Mouse (Mus musculus) lung, postnatal 10 days (tissue): Measurements from ENCODE around the gene Tnrc18.

ENCODE experiments used
- DNase-seq: peaks from one replicate; pipeline ENCODE4 v3.0.0; 2021

Gene Tnrc18

GRCm38 (mm10) chr5:142718037-142718436, 99.4 kb downstream of the Tnrc18 start:
- peak; percentile 82 for DNase-seq

DNA sequence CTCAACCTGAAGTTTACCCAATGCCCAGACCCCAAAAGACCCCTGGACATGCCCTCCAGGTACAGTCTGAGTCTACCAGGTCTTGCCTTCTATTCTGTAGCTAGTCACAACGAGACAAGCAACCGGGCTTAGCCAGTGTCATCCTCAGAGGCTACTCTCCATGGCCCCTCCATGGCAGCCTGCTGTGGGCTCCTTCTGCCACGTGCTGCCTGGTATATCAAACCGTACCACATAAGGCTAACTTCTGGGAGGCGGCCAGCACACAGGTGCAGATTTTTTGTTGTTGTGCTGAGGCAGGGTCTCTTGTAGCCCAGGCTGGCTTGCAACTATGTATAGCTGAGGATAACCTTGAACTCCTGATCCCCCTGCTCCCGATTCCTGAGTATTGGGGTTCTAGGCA, 101.4 kb downstream of the Tnrc18 start:
- DNase-seq = no peak

- no peak for DNase-seq
These were observed 102.4 kb downstream of the Tnrc18 start for GRCm38 (mm10) chr5:142715059-142715458.

GRCm38 (mm10) chr5:142713966-142714365, 103.5 kb downstream of the Tnrc18 start:
- no peak for DNase-seq

DNA sequence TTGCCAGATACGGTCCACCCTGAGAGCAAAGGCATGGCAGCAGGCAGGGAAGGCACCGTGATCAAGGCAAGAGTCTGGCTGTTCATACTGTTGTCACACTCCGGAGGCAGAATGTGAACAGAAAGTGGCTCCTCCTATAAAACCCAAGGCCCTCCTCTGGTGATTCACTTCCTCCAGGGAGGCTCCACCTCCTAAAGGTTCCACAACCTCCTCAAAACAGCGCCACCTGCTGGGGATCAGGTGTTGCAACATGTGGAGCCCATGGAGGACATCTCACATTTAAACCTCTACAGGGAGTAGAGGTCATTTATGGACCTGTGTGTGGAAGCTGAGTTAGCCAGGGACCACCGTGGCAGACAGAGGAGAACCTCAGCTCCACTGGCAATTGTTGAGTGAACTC, 105.1 kb downstream of the Tnrc18 start:
- no peak for DNase-seq

DNA sequence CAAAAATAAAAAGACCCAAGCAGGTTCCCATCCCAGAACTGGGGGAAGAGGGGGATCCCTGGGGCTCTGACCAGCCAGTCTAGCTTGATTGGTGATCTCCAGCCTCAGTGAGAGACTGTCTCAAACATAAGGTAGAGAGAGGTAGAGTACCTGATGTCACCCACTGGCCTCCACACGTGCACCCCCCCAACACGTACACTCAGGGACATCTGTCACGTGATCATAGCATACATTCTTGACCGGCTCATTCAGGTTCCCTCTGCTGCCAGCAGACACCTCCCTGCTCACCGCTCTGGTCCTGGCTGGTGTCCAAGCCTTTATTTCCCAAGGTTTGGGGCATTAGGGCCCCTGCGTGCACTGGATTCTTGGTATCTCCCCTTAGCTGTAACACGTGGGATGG, 108.0 kb downstream of the Tnrc18 start:
- no peak for DNase-seq

DNA sequence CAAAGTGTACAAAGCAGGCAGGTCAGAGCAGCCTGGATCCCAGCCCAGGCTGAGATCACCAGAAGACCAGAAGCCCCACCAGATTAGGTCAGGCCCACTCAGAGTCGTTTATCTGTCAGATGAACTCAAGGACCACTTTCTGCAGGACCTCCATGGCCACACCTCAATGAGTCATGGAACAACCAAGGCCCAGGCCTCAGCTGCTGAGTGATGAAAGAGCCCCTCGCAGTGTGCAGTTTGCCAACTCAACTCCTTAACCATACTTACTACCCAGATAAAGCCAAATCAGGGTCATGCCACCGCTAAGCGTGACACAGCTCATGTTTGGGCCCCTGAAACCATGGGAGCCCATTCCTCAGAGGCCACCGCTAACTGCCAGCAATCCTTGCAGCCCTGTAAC, 109.8 kb downstream of the Tnrc18 start:
- no peak for DNase-seq

GRCm38 (mm10) chr5:142703569-142703968, 113.9 kb downstream of the Tnrc18 start:
- DNase-seq = no peak

DNA sequence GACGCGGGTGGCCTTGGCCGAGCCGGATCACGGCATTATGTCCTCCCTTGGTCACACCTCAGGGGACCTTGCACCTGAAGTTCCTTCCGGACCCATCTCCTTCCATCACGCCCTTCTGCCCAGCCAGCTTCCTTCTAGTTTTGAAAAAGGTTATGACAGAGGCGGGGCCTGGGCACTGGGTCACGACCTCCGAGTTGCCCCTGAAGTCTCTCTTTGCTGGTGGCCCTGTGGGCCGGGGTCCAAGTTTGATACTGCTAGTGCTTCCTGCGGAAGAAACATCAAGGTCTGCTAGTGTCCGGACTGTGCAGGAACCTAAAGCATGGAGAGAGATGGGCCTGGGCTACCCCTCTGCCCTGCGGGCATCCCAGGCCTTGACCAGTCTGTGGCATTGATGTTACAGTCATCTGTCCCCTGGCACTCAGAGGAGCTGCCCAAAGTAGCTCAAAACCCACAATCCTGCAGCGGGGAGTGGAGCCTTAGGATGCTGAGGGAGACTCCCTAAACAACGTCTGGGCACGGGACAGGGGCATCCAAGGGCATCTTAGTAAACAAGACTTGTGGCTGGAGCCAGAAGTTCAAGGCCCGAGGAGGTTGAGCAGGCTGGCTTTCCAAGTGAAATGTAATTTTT, 114.8 kb downstream of the Tnrc18 start:
- DNase-seq = peak; percentile 34

GRCm38 (mm10) chr5:142701651-142702510, 115.6 kb downstream of the Tnrc18 start:
- peak; percentile 40 for DNase-seq

GRCm38 (mm10) chr5:142700842-142701589, 116.4 kb downstream of the Tnrc18 start:
- DNase-seq = peak; percentile 64

DNA sequence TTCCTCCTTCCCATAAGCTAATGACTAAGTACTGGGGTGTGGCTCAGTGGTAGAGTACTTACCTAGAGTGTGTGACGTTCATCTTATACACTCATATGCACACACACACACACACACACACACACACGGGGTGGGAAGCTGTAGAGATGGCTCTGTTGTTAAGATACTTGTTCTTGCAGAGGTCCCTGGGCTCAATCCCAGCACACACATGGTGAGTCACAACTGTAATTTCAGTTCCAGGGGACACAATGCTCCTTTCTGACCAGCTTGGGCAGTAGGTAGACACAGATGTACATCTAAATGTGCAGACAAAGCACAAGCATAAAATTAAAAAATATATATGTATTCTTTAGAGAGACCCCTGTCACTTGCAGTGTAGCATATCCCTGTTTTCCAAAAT, 119.7 kb downstream of the Tnrc18 start:
- DNase-seq = no peak

DNA sequence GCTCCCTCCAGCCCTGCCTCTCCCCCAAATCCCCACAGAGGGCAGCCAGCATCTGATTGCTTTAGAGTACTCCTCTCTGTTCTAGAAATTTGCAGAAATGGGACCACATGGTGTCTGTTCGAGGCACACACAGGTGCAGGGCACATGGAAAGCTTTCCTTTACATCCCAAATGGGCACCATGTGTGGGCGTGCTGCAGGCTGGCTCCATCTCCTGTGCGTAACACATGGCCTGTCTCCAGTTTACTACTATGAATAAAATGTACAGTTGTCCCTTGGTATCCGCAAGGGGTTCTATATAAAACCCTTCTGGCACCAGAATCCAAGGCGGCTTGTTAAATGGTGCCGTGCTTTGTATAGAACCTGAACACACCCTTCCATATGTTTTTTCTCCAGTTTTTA, 120.6 kb downstream of the Tnrc18 start:
- DNase-seq = no peak

GRCm38 (mm10) chr5:142696258-142696657, 121.2 kb downstream of the Tnrc18 start:
- DNase-seq = no peak

DNA sequence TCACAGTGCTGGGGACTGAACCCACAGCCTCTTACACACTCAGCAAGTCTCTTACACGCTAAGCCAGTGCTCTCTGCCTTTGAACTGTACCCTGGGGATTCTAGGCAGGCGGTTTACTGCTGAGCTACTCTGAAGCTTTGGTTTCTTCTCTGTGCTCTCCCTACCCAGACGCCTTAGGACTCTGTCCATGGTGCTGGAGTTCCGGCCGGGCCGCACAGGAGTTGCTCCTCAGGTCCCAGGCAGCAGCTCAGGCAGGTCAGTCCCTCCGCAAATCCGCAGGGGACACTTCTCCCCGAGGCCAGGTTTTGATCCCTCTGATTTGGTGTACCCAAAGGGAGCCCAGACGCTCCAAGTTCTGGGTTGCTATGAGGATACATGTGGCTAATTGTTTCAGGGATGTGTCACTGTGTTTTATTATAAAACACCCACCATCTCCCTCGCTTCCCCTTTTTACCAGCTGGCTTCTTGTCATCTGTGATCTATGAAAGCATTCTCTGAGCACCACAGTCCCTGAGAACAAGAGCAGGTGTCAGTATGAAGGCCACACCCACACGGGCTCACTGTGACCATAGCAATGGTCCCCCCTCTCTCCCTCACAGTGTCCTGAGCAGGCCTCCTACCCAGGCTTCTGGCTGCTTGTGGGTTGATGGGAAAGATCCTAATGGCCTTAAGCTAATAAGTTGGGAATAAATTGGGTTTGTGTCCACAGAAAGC, 122.7 kb downstream of the Tnrc18 start:
- peak; percentile 61 for DNase-seq

GRCm38 (mm10) chr5:142693738-142694430, 123.6 kb downstream of the Tnrc18 start:
- no peak for DNase-seq

GRCm38 (mm10) chr5:142692971-142693737, 124.3 kb downstream of the Tnrc18 start:
- no peak for DNase-seq

DNA sequence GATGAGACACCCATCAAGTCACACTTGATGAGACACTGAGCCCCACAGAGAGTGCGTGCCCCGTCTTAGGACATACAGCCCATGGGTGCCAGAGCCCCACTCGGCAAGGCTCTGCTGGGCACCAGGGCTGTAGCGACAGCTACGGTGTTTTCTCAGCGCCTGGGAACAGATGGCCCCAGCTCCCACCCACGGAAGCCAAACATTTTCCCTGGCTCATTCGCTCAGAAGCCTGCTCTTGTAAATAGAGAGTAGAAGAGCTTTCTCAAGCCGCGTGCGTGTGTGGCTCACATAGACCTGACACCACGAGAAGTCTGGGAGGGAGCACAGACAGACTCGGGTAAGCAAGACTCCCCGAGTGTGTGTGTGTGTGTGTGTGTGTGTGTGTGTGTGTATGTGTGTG, 125.2 kb downstream of the Tnrc18 start, which contains the start of gene Slc29a4:
TSS of gene Slc29a4 (plus strand) at position 265 of the 400 bp plus-strand sequence.
- no peak for DNase-seq

GRCm38 (mm10) chr5:142690343-142690742, 127.1 kb downstream of the Tnrc18 start:
- no peak for DNase-seq

DNA sequence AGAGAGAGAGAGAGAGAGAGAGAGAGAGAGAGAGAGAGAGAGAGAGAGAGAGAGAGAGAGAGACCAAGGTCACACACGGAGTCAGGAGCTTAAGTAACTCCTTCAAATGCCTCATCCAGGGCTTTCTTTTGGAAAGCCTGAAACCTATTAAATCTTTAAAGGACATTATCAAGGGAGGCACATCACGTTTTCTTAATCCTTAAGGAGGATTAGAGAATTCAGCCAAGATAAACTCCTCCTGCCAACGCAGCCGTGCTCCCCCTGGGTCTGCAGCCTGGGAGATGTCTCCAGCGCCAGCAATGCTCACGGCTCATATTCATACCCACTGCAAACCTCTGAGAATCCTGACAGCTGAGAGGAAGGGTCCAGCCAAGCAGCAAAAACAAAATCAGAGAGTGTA, 128.6 kb downstream of the Tnrc18 start:
- no peak for DNase-seq

DNA sequence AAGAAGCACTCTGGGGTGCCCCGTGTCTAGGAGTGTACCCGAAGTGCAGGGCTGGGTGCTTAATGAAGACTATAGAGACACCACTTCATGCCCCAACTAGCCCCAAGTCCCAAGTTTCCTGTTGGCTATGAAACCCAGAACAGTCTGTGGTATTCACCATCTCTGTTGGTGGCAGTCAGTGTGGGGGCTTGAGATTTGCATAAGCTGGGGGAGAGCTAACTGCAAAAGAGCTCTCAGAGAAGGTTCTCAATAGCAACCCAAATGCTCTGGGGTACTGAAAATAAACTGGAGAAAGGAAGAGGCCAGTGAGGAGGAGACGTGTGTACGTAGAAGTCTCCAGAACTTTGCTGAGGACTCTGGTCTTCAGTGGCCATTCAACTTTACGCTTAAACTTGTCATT, 134.9 kb downstream of the Tnrc18 start:
- DNase-seq = no peak
